Mouse (Mus musculus) ES-Bruce4 (cell line): ENCODE data around the gene Ice2. TPM values are rescaled to one million over a fixed set of nuclear protein-coding genes. Genes with fewer than 3 reads are reported as not detected.

Experiments
- H3K27ac ChIP-seq: 2 replicates; pipeline ENCODE4 v1.5.1; 2012; ENCODE audit warnings: low read length, inconsistent platforms; ENCODE audit not compliant: insufficient read depth
- H3K27me3 ChIP-seq: 2 replicates; pipeline ENCODE4 v1.6.1; 2012; ENCODE audit warnings: mild to moderate bottlenecking, low read length, inconsistent platforms; ENCODE audit not compliant: control insufficient read depth, poor library complexity, insufficient read depth, severe bottlenecking
- H3K36me3 ChIP-seq: 2 replicates; pipeline ENCODE4 v1.6.1; 2012; ENCODE audit warnings: inconsistent platforms, mild to moderate bottlenecking, low read length, moderate library complexity; ENCODE audit not compliant: control insufficient read depth, poor library complexity, insufficient read depth, severe bottlenecking
- H3K4me1 ChIP-seq: one replicate; pipeline ENCODE4 v1.8.1; 2011; ENCODE audit warnings: low read length; ENCODE audit not compliant: control insufficient read depth, insufficient read depth
- H3K4me3 ChIP-seq: 2 replicates; pipeline ENCODE4 v1.5.1; 2011; ENCODE audit warnings: low read depth, mild to moderate bottlenecking, low read length
- H3K9ac ChIP-seq: 2 replicates; pipeline ENCODE4 v1.6.1; 2012; ENCODE audit warnings: low read depth, mild to moderate bottlenecking, inconsistent platforms; ENCODE audit not compliant: poor library complexity, severe bottlenecking
- H3K9me3 ChIP-seq: replicated peaks from 2 replicates; pipeline ENCODE4 v1.6.1; 2012; ENCODE audit warnings: mild to moderate bottlenecking, low read length, inconsistent platforms; ENCODE audit not compliant: control insufficient read depth, poor library complexity, insufficient read depth, severe bottlenecking
- CTCF ChIP-seq: IDR thresholded peaks from one replicate; pipeline ENCODE4 v1.8.1; 2011; ENCODE audit warnings: low read depth, low read length
- EP300 ChIP-seq: IDR thresholded peaks from 2 replicates; pipeline ENCODE4 v1.6.1; 2011; ENCODE audit warnings: low read depth, low read length; ENCODE audit not compliant: insufficient read depth
- POLR2A ChIP-seq: IDR thresholded peaks from one replicate; pipeline ENCODE4 v1.8.1; 2011; ENCODE audit warnings: low read length; ENCODE audit not compliant: insufficient read depth
- polyA plus RNA-seq: library from polyadenylated mRNA; stranded (reverse); fragments of >200 nt; gene quantifications from 2 replicates; pipeline ENCODE4 v1.2.4, GENCODE M21; 2011; ENCODE audit warnings: low read depth; ENCODE audit not compliant: missing spikeins, insufficient read depth, insufficient read length

Ice2 gene
- polyA plus RNA-seq, 1 experiment, result 25.7 TPM

DNA sequence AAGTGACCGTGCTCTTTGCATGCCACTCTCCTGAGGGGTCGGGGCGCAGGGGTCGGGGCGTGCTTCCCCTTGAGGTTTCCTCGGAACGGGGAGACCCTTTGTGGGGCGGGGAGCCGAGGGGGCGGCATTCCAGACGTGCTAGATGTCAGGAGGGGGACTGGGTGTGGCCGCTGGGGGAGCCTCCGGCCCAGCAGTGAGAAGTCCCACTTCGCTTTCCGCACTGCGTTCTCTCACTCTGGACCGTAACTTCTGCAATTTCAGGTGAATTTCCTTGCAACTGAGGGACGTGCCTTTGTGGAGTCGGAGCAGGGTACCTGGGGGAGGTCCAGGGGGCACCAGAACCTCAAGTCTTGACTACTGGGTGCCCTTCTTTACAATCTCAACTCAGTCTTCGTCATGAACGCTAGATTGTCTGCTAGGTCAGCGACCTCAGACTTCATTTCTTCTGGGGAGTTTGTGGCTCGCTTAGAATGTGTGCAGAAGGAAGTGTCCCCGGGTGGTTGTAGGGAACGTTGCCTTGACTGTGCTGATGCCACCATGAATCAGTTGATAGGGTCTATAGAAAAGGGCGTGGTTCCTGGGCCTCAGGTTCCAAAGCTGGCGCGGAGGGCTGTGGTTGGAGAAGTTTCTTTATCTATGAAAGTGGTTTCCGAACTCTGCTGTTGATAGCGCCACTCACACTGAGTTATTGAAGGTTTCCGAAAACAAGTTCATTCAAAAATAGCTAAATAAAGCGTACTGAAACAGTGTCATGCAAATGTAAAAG lies 56.4 kb downstream of the Ice2 start:
- H3K4me3 ChIP-seq, result peak overlapping the region; percentile 70
- no peaks in the 10 kb centered on the region for H3K4me1 ChIP-seq
- H3K27me3 ChIP-seq, result no peaks in the 10 kb centered on the region
- H3K9me3 ChIP-seq, result peaks cover 10% of the 10 kb centered on the region; the same call in 1 of the 2 replicates
- no peak for TF ChIP-seq EP300
- peak overlapping the region; percentile 22; the same call in 1 of the 2 replicates for H3K9ac ChIP-seq
- no peak overlapping the region for H3K27ac ChIP-seq
- H3K36me3 ChIP-seq, result no peaks in the 10 kb centered on the region

DNA sequence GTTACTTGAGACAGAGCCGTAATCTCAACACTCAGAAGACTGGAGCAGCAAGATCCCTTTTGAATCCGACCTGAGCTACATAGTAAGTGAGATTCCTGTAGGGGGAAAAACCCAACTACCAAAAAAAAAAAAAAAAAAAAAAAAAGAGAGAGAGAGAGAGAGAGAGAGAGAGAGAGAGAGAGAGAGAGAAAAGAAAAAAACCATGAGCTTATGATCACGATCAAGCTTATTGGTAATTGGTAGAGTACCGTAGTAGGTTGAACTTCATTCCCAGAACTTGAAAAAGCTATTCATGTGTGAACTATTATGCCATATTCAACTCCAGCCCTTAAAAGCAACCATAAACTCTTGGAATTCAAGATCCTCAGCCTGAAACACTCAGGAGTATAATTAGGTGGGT lies 57.0 kb downstream of the Ice2 start:
- Histone ChIP-seq H3K4me3 (no peak overlapping the region), H3K36me3 (no peaks in the 10 kb centered on the region), H3K9me3 (peaks cover 16% of the 10 kb centered on the region; the same call in 1 of the 2 replicates), H3K27me3 (no peaks in the 10 kb centered on the region), H3K27ac (no peak overlapping the region), H3K9ac (no peak overlapping the region), H3K4me1 (no peaks in the 10 kb centered on the region)
- TF ChIP-seq EP300 (no peak), CTCF (no peak), POLR2A (no peak)

- peaks cover 16% of the 10 kb centered on the region; the same call in 1 of the 2 replicates for H3K9me3 ChIP-seq
- no peak overlapping the region for H3K4me3 ChIP-seq
Observed at GRCm38 (mm10) chr9:69455391-69455790, 57.7 kb downstream of the Ice2 start.

DNA sequence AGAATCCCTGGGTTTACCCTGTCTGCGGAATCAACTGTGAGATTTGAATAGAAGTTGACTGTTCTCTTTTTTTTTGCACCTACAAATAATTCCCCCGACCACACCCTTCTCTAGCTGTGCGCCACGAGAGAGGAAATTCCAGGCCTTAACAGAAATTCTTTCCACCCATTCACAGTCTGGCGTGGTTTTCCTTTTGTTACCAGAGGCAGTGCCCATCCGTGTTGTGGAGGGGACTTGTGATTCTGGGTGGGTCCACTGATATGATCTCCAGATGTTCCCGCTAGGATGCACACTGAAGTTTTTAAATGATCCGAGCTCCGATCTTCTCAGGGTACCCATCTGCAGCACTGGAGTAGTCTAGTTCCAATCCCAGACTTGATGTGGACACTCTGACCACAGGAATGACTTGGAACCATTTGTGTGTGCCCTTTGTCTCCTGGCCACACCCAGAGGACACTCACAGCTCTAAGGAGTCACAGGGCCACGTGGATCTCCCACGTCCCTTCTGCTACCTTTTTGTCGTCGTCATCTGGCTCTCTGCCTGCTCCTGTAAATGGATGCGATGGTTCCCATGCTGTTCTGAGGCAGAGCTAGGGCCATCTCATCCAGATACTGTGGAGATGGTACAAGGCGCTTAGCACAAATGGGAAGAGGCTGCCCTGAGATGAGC lies 58.8 kb downstream of the Ice2 start:
- no peak overlapping the region for H3K9ac ChIP-seq
- H3K27me3 ChIP-seq, result no peaks in the 10 kb centered on the region
- H3K27ac ChIP-seq, result no peak overlapping the region
- H3K4me3 ChIP-seq, result no peak overlapping the region
- TF ChIP-seq CTCF (no peak), EP300 (no peak)
- peaks cover 16% of the 10 kb centered on the region; the same call in 1 of the 2 replicates for H3K9me3 ChIP-seq
- no peaks in the 10 kb centered on the region for H3K4me1 ChIP-seq
- no peaks in the 10 kb centered on the region for H3K36me3 ChIP-seq

More at GRCm38 (mm10) chr9:69455391-69455790, 57.7 kb downstream of the Ice2 start:
- Histone ChIP-seq H3K9ac (no peak overlapping the region), H3K36me3 (no peaks in the 10 kb centered on the region), H3K27me3 (no peaks in the 10 kb centered on the region), H3K4me1 (no peaks in the 10 kb centered on the region), H3K27ac (no peak overlapping the region)
- TF ChIP-seq CTCF (no peak), POLR2A (no peak), EP300 (no peak)

- no peak overlapping the region for H3K4me3 ChIP-seq
- H3K4me1 ChIP-seq, result no peaks in the 10 kb centered on the region
- H3K36me3 ChIP-seq, result no peaks in the 10 kb centered on the region
- H3K27ac ChIP-seq, result no peak overlapping the region
- no peak overlapping the region for H3K9ac ChIP-seq
- no peak for TF ChIP-seq CTCF
- no peak for TF ChIP-seq POLR2A
- no peak for TF ChIP-seq EP300
- no peaks in the 10 kb centered on the region for H3K27me3 ChIP-seq
- peaks cover 16% of the 10 kb centered on the region; the same call in 1 of the 2 replicates for H3K9me3 ChIP-seq
Observed at GRCm38 (mm10) chr9:69457143-69457542, 59.4 kb downstream of the Ice2 start.
